Mouse (Mus musculus): ENCODE results near the gene Tmco3.

The Tmco3 gene

GRCm38 (mm10) chr8:13287692-13288623 lies at the start of gene Tmco3, which contains the start of gene Dcun1d2:
TSS of gene Tmco3 (plus strand) at chr8:13288190.
TSS of gene Dcun1d2 (minus strand) at chr8:13288131.
- DNase-seq (ENCODE audit: low spot score in 2 of 2) = peak; percentile 92 to 95

GRCm38 (mm10) chr8:13240055-13240454 lies 47.9 kb upstream of the Tmco3 start:
- no peak for DNase-seq (ENCODE audit: low spot score in 2 of 2)

GRCm38 (mm10) chr8:13240691-13241090 lies 47.3 kb upstream of the Tmco3 start:
- no peak for DNase-seq (ENCODE audit: low spot score in 2 of 2)

- no peak for DNase-seq (ENCODE audit: low spot score in 2 of 2)
These were observed 44.8 kb upstream of the Tmco3 start for GRCm38 (mm10) chr8:13242985-13243870.

- DNase-seq (ENCODE audit: low spot score in 2 of 2) = no peak
These were observed 43.6 kb upstream of the Tmco3 start for GRCm38 (mm10) chr8:13244343-13244880.

- DNase-seq (ENCODE audit: low spot score in 2 of 2) = no peak
These were observed 35.2 kb upstream of the Tmco3 start for GRCm38 (mm10) chr8:13252837-13253236.

GRCm38 (mm10) chr8:13253413-13253812 lies 34.6 kb upstream of the Tmco3 start:
- no peak for DNase-seq (ENCODE audit: low spot score in 2 of 2)

GRCm38 (mm10) chr8:13254019-13254418 lies 34.0 kb upstream of the Tmco3 start, which contains the start of gene Adprhl1:
TSS of gene Adprhl1 (minus strand) at chr8:13254162.
- DNase-seq (ENCODE audit: low spot score in 2 of 2) = peak; percentile 34 to 41

GRCm38 (mm10) chr8:13263376-13263775 lies 24.6 kb upstream of the Tmco3 start:
- DNase-seq (ENCODE audit: low spot score in 2 of 2) = no peak

GRCm38 (mm10) chr8:13267566-13267965 lies 20.4 kb upstream of the Tmco3 start:
- no peak for DNase-seq (ENCODE audit: low spot score in 2 of 2)

GRCm38 (mm10) chr8:13272834-13273233 lies 15.2 kb upstream of the Tmco3 start:
- DNase-seq (ENCODE audit: low spot score in 2 of 2) = no peak

- DNase-seq (ENCODE audit: low spot score in 2 of 2) = no peak
These were observed 11.0 kb upstream of the Tmco3 start for GRCm38 (mm10) chr8:13276941-13277447.

GRCm38 (mm10) chr8:13283200-13283599 lies 4.8 kb upstream of the Tmco3 start:
- no peak for DNase-seq (ENCODE audit: low spot score in 2 of 2)

- peak; percentile 84 to 89 for DNase-seq (ENCODE audit: low spot score in 2 of 2)
These were observed 692 bp upstream of the Tmco3 start for GRCm38 (mm10) chr8:13287304-13287691.

GRCm38 (mm10) chr8:13288646-13289045 lies 656 bp downstream of the Tmco3 start:
- DNase-seq (ENCODE audit: low spot score in 2 of 2) = no peak

GRCm38 (mm10) chr8:13292364-13292763 lies 4.4 kb downstream of the Tmco3 start:
- peak; percentile 72 to 77 for DNase-seq (ENCODE audit: low spot score in 2 of 2)

- DNase-seq (ENCODE audit: low spot score in 2 of 2) = no peak
These were observed 5.9 kb downstream of the Tmco3 start for GRCm38 (mm10) chr8:13293677-13294470.

- no peak for DNase-seq (ENCODE audit: low spot score in 2 of 2)
These were observed 11.6 kb downstream of the Tmco3 start for GRCm38 (mm10) chr8:13299571-13299970.

- DNase-seq (ENCODE audit: low spot score in 2 of 2) = no peak
These were observed 13.0 kb downstream of the Tmco3 start for GRCm38 (mm10) chr8:13301036-13301435.

- no peak for DNase-seq (ENCODE audit: low spot score in 2 of 2)
These were observed 17.5 kb downstream of the Tmco3 start for GRCm38 (mm10) chr8:13305459-13305858.

- DNase-seq (ENCODE audit: low spot score in 2 of 2) = no peak
These were observed 17.9 kb downstream of the Tmco3 start for GRCm38 (mm10) chr8:13305884-13306283.

Data from natural killer cell, adult 2 months (primary cell).